Mouse (Mus musculus): ENCODE data around the gene Hoxa7. TPM values are rescaled to one million over a fixed set of nuclear protein-coding genes. Genes with fewer than 3 reads are reported as not detected.

Gene Hoxa7
- polyA plus RNA-seq, 1 experiment from 2014 or later, result 25.2 TPM

- H3K36me3 ChIP-seq (replicated peaks; ENCODE audit: control insufficient read depth, insufficient read depth), result no peaks in the 10 kb centered on the region
- peaks cover 88% of the 10 kb centered on the region for H3K27me3 ChIP-seq (ENCODE audit: control insufficient read depth, insufficient read depth, low read length)
- peak within 1 kb of the TSS; percentile 85 for H3K9ac ChIP-seq
- H3K27ac ChIP-seq, result peak within 1 kb of the TSS; percentile 100
- WGBS, result 1% methylated on average over 84 of the region's 102 CpGs
- no peaks in the 10 kb centered on the region for H3K4me1 ChIP-seq (replicated peaks; ENCODE audit: control insufficient read depth, insufficient read depth, low read length)
- DNase-seq (ENCODE audit: low spot score) (no peak), ATAC-seq (ENCODE audit: low FRiP score) (peak; percentile 31)
- H3K9me3 ChIP-seq (ENCODE audit: control insufficient read depth, low read length), result no peaks in the 10 kb centered on the region
- peak within 1 kb of the TSS; percentile 81 for H3K4me2 ChIP-seq (replicated peaks)
- H3K4me3 ChIP-seq (replicated peaks; ENCODE audit: low read length), result peak within 1 kb of the TSS; percentile 51
Measured at GRCm38 (mm10) chr6:52190906-52191810, 30.5 kb downstream of the Hoxa7 start, which contains the start of gene Hoxa4. Hoxa4 (minus strand) TSS chr6:52191753.

GRCm38 (mm10) chr6:52190410-52190809, 31.2 kb downstream of the Hoxa7 start:
- Histone ChIP-seq H3K4me2 (replicated peaks) (peak overlapping the region; percentile 81), H3K27ac (peak overlapping the region; percentile 100), H3K4me1 (replicated peaks; ENCODE audit: control insufficient read depth, insufficient read depth, low read length) (no peaks in the 10 kb centered on the region), H3K4me3 (replicated peaks; ENCODE audit: low read length) (peak overlapping the region; percentile 51), H3K9me3 (ENCODE audit: control insufficient read depth, low read length) (no peaks in the 10 kb centered on the region), H3K27me3 (ENCODE audit: control insufficient read depth, insufficient read depth, low read length) (peaks cover 89% of the 10 kb centered on the region), H3K36me3 (replicated peaks; ENCODE audit: control insufficient read depth, insufficient read depth) (no peaks in the 10 kb centered on the region), H3K9ac (peak overlapping the region; percentile 85)
- DNase-seq (ENCODE audit: low spot score) (no peak), ATAC-seq (ENCODE audit: low FRiP score) (no peak)
- under 1% methylated on average over 23 of the region's 23 CpGs for WGBS

DNA sequence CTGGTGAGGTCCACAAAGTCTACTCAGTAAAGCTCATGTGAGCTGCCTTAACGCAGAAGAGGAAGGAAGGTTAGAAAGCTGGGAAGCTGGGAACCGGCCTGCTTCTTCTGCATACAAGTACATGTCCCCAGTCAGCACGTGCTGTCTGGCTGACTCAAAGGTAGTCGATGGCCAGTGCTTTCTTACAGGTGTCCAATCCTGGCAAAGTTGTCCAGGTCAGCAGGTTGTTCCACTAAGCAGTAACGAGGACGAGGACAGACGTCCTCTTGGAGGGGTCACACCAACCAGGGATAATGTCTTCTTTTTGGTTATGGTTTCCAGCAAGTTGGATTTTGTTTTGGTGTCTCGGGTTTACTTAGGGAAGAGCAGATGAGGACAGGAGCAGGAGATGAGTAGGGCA, 31.7 kb downstream of the Hoxa7 start:
- Histone ChIP-seq H3K9ac (peak overlapping the region; percentile 85), H3K36me3 (replicated peaks; ENCODE audit: control insufficient read depth, insufficient read depth) (no peaks in the 10 kb centered on the region), H3K9me3 (ENCODE audit: control insufficient read depth, low read length) (no peaks in the 10 kb centered on the region), H3K4me1 (replicated peaks; ENCODE audit: control insufficient read depth, insufficient read depth, low read length) (no peaks in the 10 kb centered on the region), H3K4me2 (replicated peaks) (peak overlapping the region; percentile 81), H3K27me3 (ENCODE audit: control insufficient read depth, insufficient read depth, low read length) (peaks cover 91% of the 10 kb centered on the region), H3K27ac (peak overlapping the region; percentile 100), H3K4me3 (replicated peaks; ENCODE audit: low read length) (peak overlapping the region; percentile 51)
- ATAC-seq (ENCODE audit: low FRiP score) (no peak), DNase-seq (ENCODE audit: low spot score) (no peak)
- WGBS, result 4% methylated on average over 8 of the region's 8 CpGs

DNA sequence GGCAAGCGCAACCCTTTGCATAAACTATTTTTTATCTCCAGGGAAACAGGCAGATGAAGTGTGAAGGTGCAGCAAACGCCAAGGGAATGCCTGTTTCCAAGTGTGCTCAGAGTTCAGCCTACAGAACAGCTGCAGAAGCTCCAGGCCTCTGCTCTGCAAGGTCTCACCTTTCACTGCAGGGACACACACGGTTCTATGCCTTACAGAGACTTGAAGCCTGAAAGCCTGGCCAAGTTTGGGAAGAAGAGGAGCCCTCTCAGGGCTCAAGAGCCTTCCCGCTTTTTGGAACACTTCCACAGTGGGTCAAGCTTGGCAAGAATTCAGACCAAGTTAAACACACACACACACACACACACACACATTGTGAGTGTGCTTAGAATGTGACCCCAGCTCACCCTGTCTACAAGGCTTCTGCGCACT, 32.5 kb downstream of the Hoxa7 start:
- DNase-seq (ENCODE audit: low spot score) (no peak), ATAC-seq (ENCODE audit: low FRiP score) (no peak)
- H3K4me3 ChIP-seq (replicated peaks; ENCODE audit: low read length), result peak overlapping the region; percentile 51
- peak overlapping the region; percentile 81 for H3K4me2 ChIP-seq (replicated peaks)
- H3K27ac ChIP-seq, result peak overlapping the region; percentile 100
- 8% methylated on average over 5 of the region's 5 CpGs for WGBS
- H3K36me3 ChIP-seq (replicated peaks; ENCODE audit: control insufficient read depth, insufficient read depth), result no peaks in the 10 kb centered on the region
- 0 out of 2 replicates have a peak, but pooled peaks cover 7% of the 10 kb centered on the region for H3K4me1 ChIP-seq (replicated peaks; ENCODE audit: control insufficient read depth, insufficient read depth, low read length)
- peak overlapping the region; percentile 85 for H3K9ac ChIP-seq
- H3K27me3 ChIP-seq (ENCODE audit: control insufficient read depth, insufficient read depth, low read length), result peaks cover 91% of the 10 kb centered on the region
- H3K9me3 ChIP-seq (ENCODE audit: control insufficient read depth, low read length), result no peaks in the 10 kb centered on the region

- no peaks in the 10 kb centered on the region for H3K9me3 ChIP-seq (ENCODE audit: control insufficient read depth, low read length)
- no peak overlapping the region for H3K4me3 ChIP-seq (replicated peaks; ENCODE audit: low read length)
- peak overlapping the region; percentile 100 for H3K27ac ChIP-seq
- H3K27me3 ChIP-seq (ENCODE audit: control insufficient read depth, insufficient read depth, low read length), result peaks cover 94% of the 10 kb centered on the region
- H3K36me3 ChIP-seq (replicated peaks; ENCODE audit: control insufficient read depth, insufficient read depth), result no peaks in the 10 kb centered on the region
- DNase-seq (ENCODE audit: low spot score) (no peak), ATAC-seq (ENCODE audit: low FRiP score) (no peak)
- 11% methylated on average over 1 of the region's 1 CpGs for WGBS
- H3K4me1 ChIP-seq (replicated peaks; ENCODE audit: control insufficient read depth, insufficient read depth, low read length), result peaks cover 17% of the 10 kb centered on the region; the same call in 1 of the 2 replicates
- H3K9ac ChIP-seq, result 0 out of 2 replicates have a peak overlapping the region, but pooled peaks have one; percentile 6
- peak overlapping the region; percentile 81 for H3K4me2 ChIP-seq (replicated peaks)
Measured at GRCm38 (mm10) chr6:52186500-52186899, 35.2 kb downstream of the Hoxa7 start.

GRCm38 (mm10) chr6:52185834-52186233, 35.8 kb downstream of the Hoxa7 start:
- H3K4me1 ChIP-seq (replicated peaks; ENCODE audit: control insufficient read depth, insufficient read depth, low read length), result peaks cover 17% of the 10 kb centered on the region
- H3K27ac ChIP-seq, result peak overlapping the region; percentile 100
- 10% methylated on average over 3 of the region's 3 CpGs for WGBS
- no peak for DNase-seq (ENCODE audit: low spot score)
- H3K9me3 ChIP-seq (ENCODE audit: control insufficient read depth, low read length), result no peaks in the 10 kb centered on the region
- H3K4me3 ChIP-seq (replicated peaks; ENCODE audit: low read length), result peak overlapping the region; percentile 20
- no peak for ATAC-seq (ENCODE audit: low FRiP score)
- peaks cover 98% of the 10 kb centered on the region for H3K27me3 ChIP-seq (ENCODE audit: control insufficient read depth, insufficient read depth, low read length)
- H3K9ac ChIP-seq, result no peak overlapping the region
- no peaks in the 10 kb centered on the region for H3K36me3 ChIP-seq (replicated peaks; ENCODE audit: control insufficient read depth, insufficient read depth)
- H3K4me2 ChIP-seq (replicated peaks), result peak overlapping the region; percentile 81

GRCm38 (mm10) chr6:52185222-52185621, 36.4 kb downstream of the Hoxa7 start:
- H3K4me3 ChIP-seq (replicated peaks; ENCODE audit: low read length), result peak overlapping the region; percentile 20
- no peak for ATAC-seq (ENCODE audit: low FRiP score)
- peak overlapping the region; percentile 99 for H3K9ac ChIP-seq
- no peak for DNase-seq (ENCODE audit: low spot score)
- H3K4me2 ChIP-seq (replicated peaks), result peak overlapping the region; percentile 81
- H3K9me3 ChIP-seq (ENCODE audit: control insufficient read depth, low read length), result no peaks in the 10 kb centered on the region
- H3K4me1 ChIP-seq (replicated peaks; ENCODE audit: control insufficient read depth, insufficient read depth, low read length), result peaks cover 17% of the 10 kb centered on the region
- 2% methylated on average over 19 of the region's 19 CpGs for WGBS
- H3K36me3 ChIP-seq (replicated peaks; ENCODE audit: control insufficient read depth, insufficient read depth), result no peaks in the 10 kb centered on the region
- H3K27me3 ChIP-seq (ENCODE audit: control insufficient read depth, insufficient read depth, low read length), result peaks cover 97% of the 10 kb centered on the region
- peak overlapping the region; percentile 100 for H3K27ac ChIP-seq

DNA sequence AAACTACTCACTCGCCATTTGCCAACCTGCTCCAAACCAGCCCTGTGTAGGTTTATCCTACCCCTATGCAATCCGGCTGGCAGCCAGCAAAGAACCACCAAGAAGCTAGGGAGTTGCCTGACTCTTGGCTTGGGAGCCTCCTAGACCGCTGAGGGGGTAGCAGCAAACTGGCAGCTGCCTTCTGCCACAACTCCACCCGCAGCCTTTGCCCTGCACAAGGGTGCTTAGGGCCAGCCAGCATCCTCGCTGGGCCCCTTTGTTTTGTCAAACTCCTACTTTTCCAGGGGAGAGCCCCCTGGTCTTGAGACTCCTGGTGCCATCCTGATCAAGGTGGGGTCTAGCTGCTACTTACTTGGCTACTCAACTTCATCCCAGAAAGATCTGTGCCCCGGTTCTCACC, 37.0 kb downstream of the Hoxa7 start:
- ATAC-seq (ENCODE audit: low FRiP score) (0 out of 2 replicates have a peak, but pooled peaks have one; percentile 5), DNase-seq (ENCODE audit: low spot score) (no peak)
- H3K27me3 ChIP-seq (ENCODE audit: control insufficient read depth, insufficient read depth, low read length), result peaks cover 95% of the 10 kb centered on the region
- no peaks in the 10 kb centered on the region for H3K36me3 ChIP-seq (replicated peaks; ENCODE audit: control insufficient read depth, insufficient read depth)
- no peaks in the 10 kb centered on the region for H3K9me3 ChIP-seq (ENCODE audit: control insufficient read depth, low read length)
- 3% methylated on average over 6 of the region's 6 CpGs for WGBS
- H3K9ac ChIP-seq, result peak overlapping the region; percentile 99
- H3K4me1 ChIP-seq (replicated peaks; ENCODE audit: control insufficient read depth, insufficient read depth, low read length), result peaks cover 17% of the 10 kb centered on the region
- H3K27ac ChIP-seq, result peak overlapping the region; percentile 100
- H3K4me3 ChIP-seq (replicated peaks; ENCODE audit: low read length), result peak overlapping the region; percentile 20
- peak overlapping the region; percentile 81 for H3K4me2 ChIP-seq (replicated peaks)

GRCm38 (mm10) chr6:52183311-52184080, 38.2 kb downstream of the Hoxa7 start:
- Histone ChIP-seq H3K4me2 (replicated peaks) (peak overlapping the region; percentile 81), H3K27me3 (ENCODE audit: control insufficient read depth, insufficient read depth, low read length) (peaks cover 94% of the 10 kb centered on the region), H3K36me3 (replicated peaks; ENCODE audit: control insufficient read depth, insufficient read depth) (no peaks in the 10 kb centered on the region), H3K9ac (peak overlapping the region; percentile 99), H3K4me3 (replicated peaks; ENCODE audit: low read length) (peak overlapping the region; percentile 20), H3K27ac (peak overlapping the region; percentile 100), H3K4me1 (replicated peaks; ENCODE audit: control insufficient read depth, insufficient read depth, low read length) (peaks cover 17% of the 10 kb centered on the region), H3K9me3 (ENCODE audit: control insufficient read depth, low read length) (no peaks in the 10 kb centered on the region)
- ATAC-seq (ENCODE audit: low FRiP score) (no peak), DNase-seq (ENCODE audit: low spot score) (no peak)
- WGBS, result 13% methylated on average over 10 of the region's 10 CpGs
